Mouse (Mus musculus) embryonic fibroblast, embryonic 13.5 days (primary cell): ENCODE measurements around the gene Osbp. TPM values are rescaled to one million over a fixed set of nuclear protein-coding genes. Genes with fewer than 3 reads are reported as not detected.

Source experiments
- H3K27ac ChIP-seq: 2 replicates; pipeline ENCODE4 v1.5.1; 2012; ENCODE audit warnings: low read length, control low read depth, inconsistent platforms; ENCODE audit not compliant: insufficient read depth
- H3K4me1 ChIP-seq: 2 replicates; pipeline ENCODE4 v1.6.1; 2011; ENCODE audit warnings: low read length; ENCODE audit not compliant: control insufficient read depth, insufficient read depth
- H3K4me3 ChIP-seq: 2 replicates; pipeline ENCODE4 v1.5.1; 2011; ENCODE audit warnings: mild to moderate bottlenecking, control low read depth, low read length; ENCODE audit not compliant: insufficient read depth
- CTCF ChIP-seq: IDR thresholded peaks from 2 replicates; pipeline ENCODE4 v1.5.1; 2011; ENCODE audit warnings: mild to moderate bottlenecking, control low read depth, low read length, moderate library complexity, borderline replicate concordance; ENCODE audit not compliant: insufficient read depth
- POLR2A ChIP-seq: IDR thresholded peaks from 2 replicates; pipeline ENCODE4 v1.6.1; 2011; ENCODE audit warnings: low read depth, mild to moderate bottlenecking, control low read depth, low read length, moderate library complexity
- polyA plus RNA-seq: library from polyadenylated mRNA; stranded (reverse); fragments of >200 nt; gene quantifications from 2 replicates; pipeline ENCODE4 v1.2.4, GENCODE M21; 2011; ENCODE audit warnings: low read depth; ENCODE audit not compliant: missing spikeins, insufficient read length

Osbp gene
- polyA plus RNA-seq, 1 experiment, result 54.4 TPM

DNA sequence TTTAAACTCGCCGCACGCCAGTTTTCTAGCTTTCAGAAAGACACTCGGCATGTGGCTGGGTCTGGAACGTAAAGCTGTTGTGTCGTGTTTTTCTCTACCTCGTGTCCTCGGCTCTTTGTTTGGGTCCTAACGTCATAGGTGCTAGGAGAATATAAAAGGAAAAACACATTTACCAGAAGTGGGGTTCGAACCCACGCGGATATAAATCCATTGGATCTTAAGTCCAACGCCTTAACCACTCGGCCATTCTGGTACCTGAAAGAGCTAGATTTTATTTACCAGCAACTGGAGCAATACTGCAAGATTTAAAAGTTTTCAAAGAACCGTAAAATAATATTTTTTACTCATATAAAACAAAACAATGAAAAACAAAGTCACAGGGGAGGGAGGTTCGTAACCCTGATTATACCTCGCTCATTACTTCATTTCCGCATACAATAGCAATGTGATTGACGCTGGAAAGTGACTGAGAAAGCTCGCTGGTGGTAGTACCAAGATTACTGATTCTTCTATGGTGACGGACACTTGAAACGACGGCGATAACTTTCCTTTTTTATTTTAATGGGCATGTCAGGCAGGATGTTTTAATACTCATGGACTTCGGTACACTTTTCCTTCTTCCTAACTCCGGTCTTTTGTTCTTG is 45.3 kb downstream of the Osbp start:
- 0 out of 2 replicates have a peak, but pooled peaks cover 4% of the 10 kb centered on the region for H3K4me1 ChIP-seq
- TF ChIP-seq POLR2A (no peak), CTCF (no peak)
- H3K27ac ChIP-seq, result peak overlapping the region; percentile 85
- peak overlapping the region; percentile 64 for H3K4me3 ChIP-seq

DNA sequence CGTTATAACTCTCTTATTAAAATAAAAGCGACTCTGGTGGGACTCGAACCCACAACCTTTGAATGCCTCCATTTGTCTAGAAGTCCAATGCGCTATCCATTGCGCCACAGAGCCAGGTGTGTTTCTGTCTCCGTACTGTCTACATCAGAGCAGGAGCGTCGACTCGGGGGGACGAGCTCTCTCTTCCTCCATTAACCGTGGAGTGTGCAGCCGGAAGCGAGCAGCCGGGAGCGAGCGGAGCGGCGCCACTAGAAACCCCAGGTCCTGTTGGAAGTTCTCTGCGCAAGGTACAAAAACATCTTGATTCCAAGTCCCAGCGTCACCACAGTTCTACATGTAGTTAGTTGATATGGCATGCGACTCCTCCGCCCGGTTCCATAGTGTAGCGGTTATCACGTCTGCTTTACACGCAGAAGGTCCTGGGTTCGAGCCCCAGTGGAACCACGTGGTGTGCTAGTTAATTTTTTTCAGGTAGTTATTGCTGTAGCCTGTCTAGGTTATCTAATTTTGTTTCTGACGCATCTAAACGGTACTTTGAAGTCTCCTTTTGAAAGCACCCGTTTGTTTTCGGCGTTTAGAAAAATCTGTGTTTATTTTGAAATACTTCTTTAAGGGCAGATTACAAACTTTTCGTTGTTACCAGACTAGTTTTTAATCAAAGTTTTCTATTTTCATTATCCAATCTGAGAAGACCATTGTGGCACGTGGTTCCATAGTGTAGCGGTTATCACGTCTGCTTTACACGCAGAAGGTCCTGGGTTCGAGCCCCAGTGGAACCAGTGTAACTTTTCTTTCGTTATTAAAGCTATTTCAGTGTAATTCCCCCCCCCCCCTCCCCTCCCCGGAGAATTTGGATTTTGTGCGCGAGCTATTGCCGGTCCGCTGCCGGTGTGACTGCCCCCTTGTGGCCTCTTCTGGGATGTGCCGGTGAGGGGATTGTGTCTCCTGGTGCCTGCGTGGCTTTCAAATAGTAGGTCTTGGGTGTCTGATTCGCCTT is 46.1 kb downstream of the Osbp start:
- Histone ChIP-seq H3K27ac (peak overlapping the region; percentile 12; the same call in 1 of the 2 replicates), H3K4me1 (0 out of 2 replicates have a peak, but pooled peaks cover 3% of the 10 kb centered on the region), H3K4me3 (peak overlapping the region; percentile 58)
- TF ChIP-seq CTCF (peak; percentile 66), POLR2A (0 out of 2 replicates have a peak, but pooled peaks have one; percentile 45)

- TF ChIP-seq POLR2A (no peak), CTCF (no peak)
These were observed 46.9 kb downstream of the Osbp start for GRCm38 (mm10) chr19:12012615-12013014.

GRCm38 (mm10) chr19:12013228-12013627 is 47.5 kb downstream of the Osbp start:
- TF ChIP-seq CTCF, result no peak
- peak; percentile 82 for TF ChIP-seq POLR2A
- H3K4me3 ChIP-seq, result no peak overlapping the region
- H3K27ac ChIP-seq, result peak overlapping the region; percentile 33; the same call in 1 of the 2 replicates
- no peaks in the 10 kb centered on the region for H3K4me1 ChIP-seq

More at GRCm38 (mm10) chr19:12012615-12013014, 46.9 kb downstream of the Osbp start:
- H3K4me1 ChIP-seq, result no peaks in the 10 kb centered on the region
- H3K27ac ChIP-seq, result no peak overlapping the region; the same call in 1 of the 2 replicates
- no peak overlapping the region for H3K4me3 ChIP-seq

- Histone ChIP-seq H3K27ac (no peak overlapping the region), H3K4me1 (no peaks in the 10 kb centered on the region), H3K4me3 (no peak overlapping the region)
- TF ChIP-seq POLR2A (no peak), CTCF (peak; percentile 32; the same call in 1 of the 2 replicates)
These were observed 50.0 kb downstream of the Osbp start for GRCm38 (mm10) chr19:12015708-12016107.

GRCm38 (mm10) chr19:12016192-12016591 is 50.5 kb downstream of the Osbp start:
- no peak for TF ChIP-seq POLR2A
- TF ChIP-seq CTCF, result no peak
- H3K4me3 ChIP-seq, result no peak overlapping the region
- H3K27ac ChIP-seq, result no peak overlapping the region
- H3K4me1 ChIP-seq, result no peaks in the 10 kb centered on the region

DNA sequence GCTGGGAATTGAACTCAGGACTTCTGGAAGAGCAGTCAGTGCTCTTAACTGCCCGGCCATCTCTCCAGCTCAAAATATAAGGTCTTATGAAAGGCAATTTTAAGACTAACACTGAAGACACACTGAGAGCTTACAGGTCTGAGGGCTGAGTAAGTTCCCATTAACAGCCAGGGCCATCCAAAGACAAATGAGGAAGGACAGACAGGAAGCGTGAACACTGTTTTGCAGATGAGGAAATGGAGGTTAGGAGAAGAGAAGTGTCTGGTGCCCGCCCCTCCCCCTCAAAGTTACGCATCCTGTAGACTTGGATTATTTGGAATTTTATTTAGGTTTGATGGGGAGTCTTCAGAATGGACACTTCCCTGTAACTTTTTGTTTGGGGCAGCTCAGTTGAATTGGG is 58.4 kb downstream of the Osbp start:
- H3K4me3 ChIP-seq, result no peak overlapping the region
- H3K4me1 ChIP-seq, result no peaks in the 10 kb centered on the region
- H3K27ac ChIP-seq, result no peak overlapping the region
- TF ChIP-seq POLR2A (no peak), CTCF (no peak)

DNA sequence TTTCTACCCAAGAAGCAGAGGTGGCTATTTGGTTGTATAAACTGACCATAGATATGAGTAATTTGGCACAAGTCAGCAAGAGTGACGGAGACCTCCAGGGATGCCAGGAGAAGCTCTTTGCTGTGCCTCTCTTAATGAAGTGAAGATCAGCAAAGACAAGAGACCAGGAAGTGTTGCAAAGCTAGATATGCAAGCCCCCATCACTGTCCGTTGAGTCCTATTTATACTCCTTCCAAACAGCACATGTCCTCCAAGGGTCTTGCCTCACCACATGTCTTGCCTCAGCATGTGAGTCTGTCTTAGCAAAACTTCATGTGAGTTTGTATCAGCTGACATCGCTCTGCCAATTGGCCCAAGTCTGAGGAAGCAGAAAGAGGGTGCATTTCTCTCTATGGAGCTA is 59.6 kb downstream of the Osbp start:
- H3K4me3 ChIP-seq, result no peak overlapping the region
- H3K4me1 ChIP-seq, result no peaks in the 10 kb centered on the region
- H3K27ac ChIP-seq, result no peak overlapping the region
- TF ChIP-seq POLR2A, result no peak
- no peak for TF ChIP-seq CTCF

GRCm38 (mm10) chr19:12026606-12027005 is 60.9 kb downstream of the Osbp start:
- TF ChIP-seq POLR2A, result no peak
- no peak for TF ChIP-seq CTCF
- Histone ChIP-seq H3K27ac (no peak overlapping the region), H3K4me1 (no peaks in the 10 kb centered on the region), H3K4me3 (no peak overlapping the region)
